Mouse (Mus musculus) Muller cell, postnatal 12 days (primary cell): ENCODE measurements around the gene Ephb2.

ENCODE experiments used
- DNase-seq: peaks from one replicate; pipeline ENCODE4 v3.0.0-alpha.2; 2015; ENCODE audit errors: inconsistent ontology term

Gene Ephb2

GRCm38 (mm10) chr4:136763349-136763748 is 72.4 kb downstream of the Ephb2 start:
- peak; percentile 26 for DNase-seq

GRCm38 (mm10) chr4:136761713-136762380 is 73.9 kb downstream of the Ephb2 start:
- DNase-seq: peak; percentile 33

- peak; percentile 45 for DNase-seq
Measured at GRCm38 (mm10) chr4:136760882-136761281, 74.9 kb downstream of the Ephb2 start.

GRCm38 (mm10) chr4:136757096-136757495 is 78.7 kb downstream of the Ephb2 start:
- no peak for DNase-seq

GRCm38 (mm10) chr4:136756486-136756885 is 79.3 kb downstream of the Ephb2 start:
- DNase-seq: no peak

- DNase-seq: peak; percentile 81
Measured at GRCm38 (mm10) chr4:136755364-136755811, 80.4 kb downstream of the Ephb2 start.

- DNase-seq: no peak
Measured at GRCm38 (mm10) chr4:136754256-136754655, 81.5 kb downstream of the Ephb2 start.

- DNase-seq: no peak
Measured at GRCm38 (mm10) chr4:136751355-136752020, 84.3 kb downstream of the Ephb2 start.

GRCm38 (mm10) chr4:136750578-136751338 is 85.0 kb downstream of the Ephb2 start:
- no peak for DNase-seq

- DNase-seq: peak; percentile 50
Measured at GRCm38 (mm10) chr4:136749851-136750577, 85.8 kb downstream of the Ephb2 start.

- no peak for DNase-seq
Measured at GRCm38 (mm10) chr4:136749431-136749830, 86.4 kb downstream of the Ephb2 start.

- no peak for DNase-seq
Measured at GRCm38 (mm10) chr4:136748842-136749392, 86.9 kb downstream of the Ephb2 start.

GRCm38 (mm10) chr4:136746516-136746915 is 89.3 kb downstream of the Ephb2 start:
- no peak for DNase-seq

- DNase-seq: no peak
Measured at GRCm38 (mm10) chr4:136742677-136743076, 93.1 kb downstream of the Ephb2 start.

GRCm38 (mm10) chr4:136741840-136742239 is 93.9 kb downstream of the Ephb2 start:
- no peak for DNase-seq

GRCm38 (mm10) chr4:136740963-136741362 is 94.8 kb downstream of the Ephb2 start:
- no peak for DNase-seq

- DNase-seq: no peak
Measured at GRCm38 (mm10) chr4:136739189-136739588, 96.6 kb downstream of the Ephb2 start.

- no peak for DNase-seq
Measured at GRCm38 (mm10) chr4:136738291-136738690, 97.5 kb downstream of the Ephb2 start.

- DNase-seq: peak; percentile 88
Measured at GRCm38 (mm10) chr4:136735856-136736255, 99.9 kb downstream of the Ephb2 start.

- peak; percentile 47 for DNase-seq
Measured at GRCm38 (mm10) chr4:136734210-136734803, 101.5 kb downstream of the Ephb2 start.

GRCm38 (mm10) chr4:136733217-136733865 is 102.4 kb downstream of the Ephb2 start:
- DNase-seq: no peak
